Mouse (Mus musculus) heart, postnatal 4 days (tissue): ENCODE results near the gene Gm5108. TPM values are rescaled to one million over a fixed set of nuclear protein-coding genes. Genes with fewer than 3 reads are reported as not detected.

Source experiments
- total RNA-seq, 2 experiments: library from RNA; stranded (reverse); gene quantifications; 2 replicates each; pipeline ENCODE4 v1.2.3; 2021

Gm5108 gene
- total RNA-seq, 2 experiments from 2014 or later: not detected

Other genes starting within 250 kb of the Gm5108 start
- 10 to 100 TPM; 16.3 to 19.4 TPM for gene Atp8a1, start 94.2 kb upstream of the Gm5108 start, total RNA-seq
- gene Gm21905, start 4.8 kb downstream of the Gm5108 start, total RNA-seq: not detected
- not detected for gene Grxcr1, start 90.2 kb downstream of the Gm5108 start, total RNA-seq